Mouse (Mus musculus) MEL (cell line): ENCODE results near the gene Fstl5. TPM values are rescaled to one million over a fixed set of nuclear protein-coding genes. Genes with fewer than 3 reads are reported as not detected.
A peak's percentile ranks its signal among the peaks of the same experiment; 100 is the strongest.

Source experiments
- DNase-seq: peaks from one replicate; pipeline ENCODE4 v3.0.0; 2011; ENCODE audit warnings: low read depth, low spot score
- H3K27ac ChIP-seq: 2 replicates; pipeline ENCODE4 v1.5.1; 2012; ENCODE audit warnings: low read depth, mild to moderate bottlenecking, control low read depth, low read length, moderate library complexity; ENCODE audit not compliant: control insufficient read depth
- H3K27me3 ChIP-seq, 2 experiments: fragments of 150-350 bp in 1 of 2; sonication (generic) in 1 of 2; 2 replicates each; pipeline ENCODE4 v1.6.1; 2012; ENCODE audit warnings: low read length in 2 of 2, mild to moderate bottlenecking in 2 of 2, improper control_type of control experiment in 1 of 2, moderate library complexity in 1 of 2; ENCODE audit not compliant: insufficient read depth in 2 of 2, control insufficient read depth in 1 of 2
- H3K36me3 ChIP-seq, 2 experiments: 2 replicates each; pipeline ENCODE4 v1.6.1; 2012 to 2014; ENCODE audit warnings: low read length in 2 of 2, improper control_type of control experiment in 1 of 2, inconsistent platforms in 1 of 2, mild to moderate bottlenecking in 1 of 2; ENCODE audit not compliant: insufficient read depth in 2 of 2, control insufficient read depth in 1 of 2
- H3K4me1 ChIP-seq, 2 experiments: fragments of 150-350 bp in 1 of 2; sonication (generic) in 1 of 2; 2 replicates each; pipeline ENCODE4 v1.6.1; 2012; ENCODE audit warnings: low read length in 2 of 2, improper control_type of control experiment in 1 of 2, mild to moderate bottlenecking in 1 of 2; ENCODE audit not compliant: insufficient read depth in 2 of 2, control insufficient read depth in 1 of 2
- H3K4me3 ChIP-seq, 2 experiments: fragments of 150-350 bp in 1 of 2; sonication (generic) in 1 of 2; 2 replicates each; pipeline ENCODE4 v1.5.1; 2012; ENCODE audit warnings: low read depth in 2 of 2, low read length in 2 of 2, mild to moderate bottlenecking in 2 of 2, moderate library complexity in 2 of 2, control low read depth in 1 of 2, improper control_type of control experiment in 1 of 2; ENCODE audit not compliant: control insufficient read depth in 1 of 2, insufficient read depth in 1 of 2
- H3K79me2 ChIP-seq: 2 replicates; pipeline ENCODE4 v1.6.1; 2012; ENCODE audit warnings: mild to moderate bottlenecking, low read length, moderate library complexity; ENCODE audit not compliant: control insufficient read depth, poor library complexity, insufficient read depth
- H3K9ac ChIP-seq: 2 replicates; pipeline ENCODE4 v1.6.1; 2012; ENCODE audit warnings: low read depth, mild to moderate bottlenecking, control low read depth, low read length, moderate library complexity; ENCODE audit not compliant: control insufficient read depth, poor library complexity, severe bottlenecking
- H3K9me3 ChIP-seq: fragments of 150-350 bp; sonication (generic); replicated peaks from 2 replicates; pipeline ENCODE4 v1.6.1; 2012; ENCODE audit warnings: mild to moderate bottlenecking, low read length, improper control_type of control experiment, moderate library complexity; ENCODE audit not compliant: insufficient read depth
- BHLHE40 ChIP-seq: IDR thresholded peaks from 2 replicates; pipeline ENCODE4 v1.6.1; 2012; ENCODE audit warnings: low read depth, mild to moderate bottlenecking, inconsistent platforms, low read length, improper control_type of control experiment, borderline replicate concordance
- CHD2 ChIP-seq: IDR thresholded peaks from 2 replicates; pipeline ENCODE4 v1.6.1; 2011; ENCODE audit warnings: low read length, improper control_type of control experiment
- CTCF ChIP-seq, 3 experiments: IDR thresholded peaks in 2 of 3; conservative IDR thresholded peaks in 1 of 3; 2 replicates each; pipeline ENCODE4 v1.5.1; 2011 to 2012; ENCODE audit warnings: low read length in 3 of 3, low read depth in 2 of 3, mild to moderate bottlenecking in 2 of 3, improper control_type of control experiment in 1 of 3, inconsistent platforms in 1 of 3, mixed read lengths in 1 of 3, moderate library complexity in 1 of 3; ENCODE audit not compliant: control insufficient read depth in 1 of 3, insufficient read depth in 1 of 3, poor library complexity in 1 of 3, severe bottlenecking in 1 of 3
- E2F4 ChIP-seq: IDR thresholded peaks from 2 replicates; pipeline ENCODE4 v1.6.1; 2011; ENCODE audit warnings: low read depth, low read length, improper control_type of control experiment, borderline replicate concordance
- ELF1 ChIP-seq: IDR thresholded peaks from 2 replicates; pipeline ENCODE4 v1.6.1; 2014; ENCODE audit warnings: low read depth, mild to moderate bottlenecking, inconsistent platforms, low read length, improper control_type of control experiment, moderate library complexity
- EP300 ChIP-seq, 2 experiments: IDR thresholded peaks; 2 replicates each; pipeline ENCODE4 v1.6.1; 2011; ENCODE audit warnings: improper control_type of control experiment in 2 of 2, low read length in 2 of 2, low read depth in 1 of 2, mild to moderate bottlenecking in 1 of 2
- ETS1 ChIP-seq: IDR thresholded peaks from 2 replicates; pipeline ENCODE4 v1.6.1; 2012; ENCODE audit warnings: low read depth, mild to moderate bottlenecking, inconsistent platforms, low read length, improper control_type of control experiment, moderate library complexity
- GABPA ChIP-seq: IDR thresholded peaks from 2 replicates; pipeline ENCODE4 v1.6.1; 2012; ENCODE audit warnings: low read depth, mild to moderate bottlenecking, inconsistent platforms, low read length, improper control_type of control experiment, moderate library complexity
- GATA1 ChIP-seq: IDR thresholded peaks from 2 replicates; pipeline ENCODE4 v1.6.1; 2011; ENCODE audit warnings: low read depth, low read length, improper control_type of control experiment
- HCFC1 ChIP-seq: IDR thresholded peaks from 2 replicates; pipeline ENCODE4 v1.6.1; 2012; ENCODE audit warnings: low read depth, mild to moderate bottlenecking, inconsistent platforms, low read length, improper control_type of control experiment, moderate library complexity
- KAT2A ChIP-seq: conservative IDR thresholded peaks from 2 replicates; pipeline ENCODE4 v1.6.1; 2012; ENCODE audit warnings: low read depth, low read length, improper control_type of control experiment, inconsistent platforms
- MAFK ChIP-seq: IDR thresholded peaks from 2 replicates; pipeline ENCODE4 v1.6.1; 2011; ENCODE audit warnings: low read depth, mild to moderate bottlenecking, low read length, improper control_type of control experiment, borderline replicate concordance
- MAZ ChIP-seq: IDR thresholded peaks from 2 replicates; pipeline ENCODE4 v1.6.1; 2012; ENCODE audit warnings: low read depth, mild to moderate bottlenecking, inconsistent platforms, low read length, improper control_type of control experiment
- MXI1 ChIP-seq: IDR thresholded peaks from 2 replicates; pipeline ENCODE4 v1.6.1; 2011; ENCODE audit warnings: mild to moderate bottlenecking, low read depth, low read length, improper control_type of control experiment
- MYB ChIP-seq: IDR thresholded peaks from 2 replicates; pipeline ENCODE4 v1.6.1; 2011; ENCODE audit warnings: mild to moderate bottlenecking, low read depth, low read length, improper control_type of control experiment
- MYC ChIP-seq: IDR thresholded peaks from 2 replicates; pipeline ENCODE4 v1.6.1; 2011; ENCODE audit warnings: low read depth, mild to moderate bottlenecking, low read length, improper control_type of control experiment, moderate library complexity
- NELFE ChIP-seq: IDR thresholded peaks from 2 replicates; pipeline ENCODE4 v1.6.1; 2011; ENCODE audit warnings: low read depth, low read length, improper control_type of control experiment
- NRF1 ChIP-seq: IDR thresholded peaks from 2 replicates; pipeline ENCODE4 v1.6.1; 2014; ENCODE audit warnings: low read depth, mild to moderate bottlenecking, inconsistent platforms, low read length, improper control_type of control experiment, moderate library complexity; ENCODE audit not compliant: poor library complexity, insufficient read depth, severe bottlenecking
- POLR2A ChIP-seq, 2 experiments: IDR thresholded peaks; 2 replicates each; pipeline ENCODE4 v1.6.1; 2011 to 2012; ENCODE audit warnings: low read length in 2 of 2, mild to moderate bottlenecking in 2 of 2, control low read depth in 1 of 2, improper control_type of control experiment in 1 of 2, low read depth in 1 of 2, moderate library complexity in 1 of 2; ENCODE audit not compliant: control insufficient read depth in 1 of 2, insufficient read depth in 1 of 2, poor library complexity in 1 of 2
- POLR2AphosphoS5 ChIP-seq: IDR thresholded peaks from 2 replicates; pipeline ENCODE4 v1.6.1; 2012; ENCODE audit warnings: low read depth, borderline replicate concordance, mild to moderate bottlenecking, inconsistent platforms, low read length, moderate library complexity, mixed read lengths
- RAD21 ChIP-seq: IDR thresholded peaks from 2 replicates; pipeline ENCODE4 v1.6.1; 2011; ENCODE audit warnings: mild to moderate bottlenecking, low read depth, low read length, improper control_type of control experiment
- RCOR1 ChIP-seq: IDR thresholded peaks from 2 replicates; pipeline ENCODE4 v1.6.1; 2012; ENCODE audit warnings: low read depth, mild to moderate bottlenecking, inconsistent platforms, low read length, improper control_type of control experiment
- SIN3A ChIP-seq: IDR thresholded peaks from 2 replicates; pipeline ENCODE4 v1.6.1; 2012; ENCODE audit warnings: low read length, improper control_type of control experiment, inconsistent platforms
- SMC3 ChIP-seq: IDR thresholded peaks from 2 replicates; pipeline ENCODE4 v1.6.1; 2011; ENCODE audit warnings: low read depth, low read length, improper control_type of control experiment
- TAL1 ChIP-seq: IDR thresholded peaks from 2 replicates; pipeline ENCODE4 v1.6.1; 2012; ENCODE audit warnings: mild to moderate bottlenecking, inconsistent platforms, low read length, moderate library complexity, mixed read lengths
- TBP ChIP-seq: IDR thresholded peaks from 2 replicates; pipeline ENCODE4 v1.8.0; 2011; ENCODE audit warnings: low read depth, low read length, improper control_type of control experiment
- TCF12 ChIP-seq: IDR thresholded peaks from 2 replicates; pipeline ENCODE4 v1.6.1; 2014; ENCODE audit warnings: low read depth, mild to moderate bottlenecking, inconsistent platforms, low read length, improper control_type of control experiment, moderate library complexity
- UBTF ChIP-seq: IDR thresholded peaks from 2 replicates; pipeline ENCODE4 v1.6.1; 2012; ENCODE audit warnings: low read depth, mild to moderate bottlenecking, inconsistent platforms, low read length, improper control_type of control experiment, moderate library complexity, borderline replicate concordance; ENCODE audit not compliant: insufficient read depth
- USF1 ChIP-seq: IDR thresholded peaks from 2 replicates; pipeline ENCODE4 v1.6.1; 2014; ENCODE audit warnings: low read depth, mild to moderate bottlenecking, inconsistent platforms, low read length, improper control_type of control experiment, moderate library complexity
- ZC3H11A ChIP-seq: IDR thresholded peaks from 2 replicates; pipeline ENCODE4 v1.6.1; 2012; ENCODE audit warnings: low read depth, mild to moderate bottlenecking, inconsistent platforms, low read length, improper control_type of control experiment
- ZKSCAN1 ChIP-seq: IDR thresholded peaks from 2 replicates; pipeline ENCODE4 v1.6.1; 2012; ENCODE audit warnings: low read depth, mild to moderate bottlenecking, inconsistent platforms, low read length, improper control_type of control experiment, moderate library complexity
- ZMIZ1 ChIP-seq: IDR thresholded peaks from 2 replicates; pipeline ENCODE4 v1.6.1; 2012; ENCODE audit warnings: low read depth, mild to moderate bottlenecking, inconsistent platforms, low read length, improper control_type of control experiment, moderate library complexity
- ZNF384 ChIP-seq: IDR thresholded peaks from 2 replicates; pipeline ENCODE4 v1.6.1; 2012; ENCODE audit warnings: low read depth, mild to moderate bottlenecking, inconsistent platforms, low read length, improper control_type of control experiment
- polyA plus RNA-seq, 2 experiments: library from polyadenylated mRNA; stranded (reverse) in 1 of 2; unstranded in 1 of 2; fragments of >175 nt in 1 of 2; fragments of >200 nt in 1 of 2; gene quantifications; 2 replicates each; pipeline versions ENCODE4 v1.2.1 to v1.2.4; 2012; ENCODE audit warnings: low replicate concordance in 2 of 2, low read depth in 1 of 2; ENCODE audit not compliant: insufficient read length in 2 of 2, insufficient read depth in 1 of 2, missing spikeins in 1 of 2
- total RNA-seq: library from RNA; depleted of rRNA; stranded (reverse); fragments of 300-350 nt; gene quantifications from 2 replicates; pipeline ENCODE4 v1.2.3, GENCODE M21; 2012

Fstl5 gene
- total and polyA plus RNA-seq, 3 experiments, result 0.04 TPM; not detected in 2

DNA sequence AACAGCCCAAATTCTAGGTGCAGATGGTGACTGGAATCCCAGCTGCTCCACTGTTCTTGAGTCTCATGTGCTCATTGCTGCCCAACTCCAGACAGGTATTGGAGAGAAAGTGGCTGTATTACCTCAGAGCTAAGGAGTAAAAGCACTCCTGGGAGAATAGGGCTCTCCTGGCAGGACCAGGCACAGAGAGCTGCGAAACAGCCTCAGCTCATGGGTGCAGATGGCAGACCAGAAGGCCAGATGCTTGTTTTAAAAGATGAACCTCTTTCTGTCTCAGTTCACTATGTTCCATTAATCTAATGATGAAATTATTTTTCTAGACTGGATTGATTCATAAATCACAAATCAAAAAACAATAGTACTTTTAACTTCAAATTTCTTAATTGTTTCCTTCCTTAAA is 12.1 kb upstream of the Fstl5 start:
- no peaks in the 10 kb centered on the region for H3K36me3 ChIP-seq
- H3K9ac ChIP-seq, result no peak overlapping the region
- H3K79me2 ChIP-seq, result no peaks in the 10 kb centered on the region
- no peaks in the 10 kb centered on the region for H3K9me3 ChIP-seq
- no peaks in the 10 kb centered on the region for H3K27me3 ChIP-seq
- H3K27ac ChIP-seq, result no peak overlapping the region
- H3K4me1 ChIP-seq, result no peaks in the 10 kb centered on the region
- TF ChIP-seq USF1 (no peak), TCF12 (no peak)
- TF ChIP-seq, all 39 proteins: peak for 0
- DNase-seq, result no peak
- no peak overlapping the region for H3K4me3 ChIP-seq

DNA sequence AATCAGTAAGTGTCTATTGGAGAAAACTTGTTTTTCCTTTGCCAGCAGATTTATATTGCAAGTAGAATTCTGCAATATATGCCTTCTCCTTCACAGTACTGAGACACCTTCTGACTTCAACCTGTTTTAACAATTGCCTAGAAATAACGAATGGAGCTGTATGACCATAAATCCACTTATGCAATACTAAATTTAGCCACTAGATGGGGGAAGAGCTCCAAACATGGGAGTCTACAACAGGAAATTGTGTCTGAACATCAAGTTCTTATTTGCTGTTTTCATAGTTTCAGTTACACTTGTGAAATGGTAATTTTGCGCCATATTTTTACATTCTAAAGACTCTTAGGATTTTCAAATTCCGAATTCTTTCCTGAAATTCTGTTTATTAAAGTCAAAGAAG is 6.2 kb upstream of the Fstl5 start:
- no peak overlapping the region for H3K4me3 ChIP-seq
- H3K36me3 ChIP-seq, result no peaks in the 10 kb centered on the region
- DNase-seq, result peak; percentile 77
- H3K9ac ChIP-seq, result no peak overlapping the region
- H3K79me2 ChIP-seq, result no peaks in the 10 kb centered on the region
- no peaks in the 10 kb centered on the region; a peak in 1 of 4 replicates for H3K27me3 ChIP-seq
- no peaks in the 10 kb centered on the region for H3K9me3 ChIP-seq
- no peaks in the 10 kb centered on the region for H3K4me1 ChIP-seq
- H3K27ac ChIP-seq, result no peak overlapping the region
- TF ChIP-seq USF1, result no peak
- TF ChIP-seq BHLHE40, result no peak
- TF ChIP-seq MYB, result no peak
- TF ChIP-seq KAT2A, result no peak
- TF ChIP-seq ZC3H11A, result peak; percentile 88
- TF ChIP-seq HCFC1, result no peak
- TF ChIP-seq TCF12, result no peak
- TF ChIP-seq ZNF384, result no peak
- no peak for TF ChIP-seq NELFE
- TF ChIP-seq MYC, result no peak
- TF ChIP-seq RAD21, result peak; percentile 91
- no peak for TF ChIP-seq TBP
- TF ChIP-seq E2F4, result no peak
- no peak for TF ChIP-seq MAFK
- TF ChIP-seq ZKSCAN1, result no peak
- no peak for TF ChIP-seq ZMIZ1
- no peak for TF ChIP-seq POLR2AphosphoS5
- no peak for TF ChIP-seq ETS1
- TF ChIP-seq RCOR1, result no peak
- TF ChIP-seq POLR2A (IDR thresholded peaks at IDR 0.05; ENCODE audit: control insufficient read depth in 1 of 2, insufficient read depth in 1 of 2, low read depth in 1 of 2, low read length in 2 of 2, poor library complexity in 1 of 2), result no peak
- peak; percentile 4 to 76 (median 54); a peak in 4 of 6 replicates for TF ChIP-seq CTCF (IDR thresholded peaks at IDR 0.05 in 2 of 3, conservative IDR thresholded peaks at IDR 0.05 in 1 of 3; ENCODE audit: control insufficient read depth in 1 of 3, insufficient read depth in 1 of 3, low read depth in 2 of 3, low read length in 3 of 3, poor library complexity in 1 of 3, severe bottlenecking in 1 of 3)
- TF ChIP-seq GATA1, result no peak
- no peak for TF ChIP-seq CHD2
- no peak for TF ChIP-seq TAL1
- TF ChIP-seq UBTF, result no peak
- no peak for TF ChIP-seq GABPA
- no peak for TF ChIP-seq NRF1
- no peak for TF ChIP-seq EP300 (IDR thresholded peaks at IDR 0.05; ENCODE audit: low read depth in 1 of 2, low read length in 2 of 2)
- TF ChIP-seq MAZ, result no peak
- TF ChIP-seq ELF1, result no peak
- TF ChIP-seq SIN3A, result no peak
- TF ChIP-seq MXI1, result no peak
- TF ChIP-seq SMC3, result peak; percentile 86
